Mouse (Mus musculus) liver, embryonic 15.5 days (tissue): Measurements from ENCODE around the gene Gm2163. TPM values are rescaled to one million over a fixed set of nuclear protein-coding genes. Genes with fewer than 3 reads are reported as not detected.
"Not testable (repeated sequence)": the region's sequence is repeated elsewhere in the genome, so short reads cannot be mapped to it uniquely, and the experiment has no call there.

Source experiments
- ATAC-seq: fragments of 200-750 bp; cut with Nextera tagmentation; 2 replicates; pipeline ENCODE4 v1.8.0; 2017; ENCODE audit warnings: moderate number of reproducible peaks, mild to moderate bottlenecking, moderate library complexity; ENCODE audit not compliant: insufficient read depth
- H3K27ac ChIP-seq: fragments of 300-500 bp; sonication (generic); replicated peaks from 2 replicates; pipeline ENCODE4 v1.5.1; 2015; ENCODE audit warnings: mild to moderate bottlenecking, inconsistent platforms
- H3K27me3 ChIP-seq: fragments of 300-500 bp; sonication (generic); 2 replicates; pipeline ENCODE4 v1.6.1; 2015; ENCODE audit warnings: mild to moderate bottlenecking, inconsistent platforms
- H3K36me3 ChIP-seq: fragments of 300-500 bp; sonication (generic); replicated peaks from 2 replicates; pipeline ENCODE4 v1.6.1; 2015; ENCODE audit warnings: moderate library complexity, mild to moderate bottlenecking, inconsistent platforms
- H3K4me1 ChIP-seq: fragments of 300-500 bp; sonication (generic); replicated peaks from 2 replicates; pipeline ENCODE4 v1.6.1; 2015; ENCODE audit warnings: inconsistent platforms
- H3K4me2 ChIP-seq: fragments of 300-500 bp; sonication (generic); 2 replicates; pipeline ENCODE4 v1.6.1; 2015; ENCODE audit warnings: moderate library complexity, mild to moderate bottlenecking, inconsistent platforms
- H3K4me3 ChIP-seq: fragments of 300-500 bp; sonication (generic); replicated peaks from 2 replicates; pipeline ENCODE4 v1.5.1; 2015; ENCODE audit warnings: mild to moderate bottlenecking, inconsistent platforms
- H3K9ac ChIP-seq: fragments of 300-500 bp; sonication (generic); 2 replicates; pipeline ENCODE4 v1.6.1; 2015; ENCODE audit warnings: moderate library complexity, mild to moderate bottlenecking, inconsistent platforms
- H3K9me3 ChIP-seq: fragments of 300-500 bp; sonication (generic); replicated peaks from 2 replicates; pipeline ENCODE4 v1.6.1; 2016; ENCODE audit warnings: inconsistent platforms
- whole genome bisulfite sequencing: fragments of 180-500 bp; shearing (Covaris S2); methylation state at CpG from one replicate; pipeline ENCODE4 v1.1.7; 2015; ENCODE audit warnings: mixed read lengths; ENCODE audit not compliant: insufficient replicate concordance; 5-methylcytosine and 5-hydroxymethylcytosine counted together
- polyA plus RNA-seq: library from polyadenylated mRNA; unstranded; fragments of >200 nt; fragmentation: Nextera tagmentation; extraction: Ambion mirVana; gene quantifications from 2 replicates; pipeline ENCODE4 v1.2.1, GENCODE M21; 2015

The Gm2163 gene
- 0.03 TPM in 1 of 2 replicates, not detected in the other for polyA plus RNA-seq

DNA sequence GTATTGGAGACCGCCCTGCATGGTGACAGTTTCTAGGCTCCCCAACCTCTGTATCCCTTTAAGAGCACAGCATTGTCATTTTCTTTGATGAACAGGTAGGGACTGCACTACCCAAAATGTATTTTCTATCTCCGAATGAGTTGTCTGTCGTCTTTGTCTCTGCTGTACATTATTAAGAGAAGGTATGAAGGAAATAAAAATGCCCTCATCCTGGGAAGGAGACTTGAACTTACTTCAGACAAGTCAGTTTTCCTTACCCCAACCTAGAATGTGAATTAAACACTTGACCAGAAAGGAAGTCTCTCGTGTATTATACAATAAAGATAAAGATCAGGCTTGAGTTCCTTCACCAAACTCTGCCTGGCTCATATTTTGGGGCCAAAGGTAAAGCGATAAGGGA lies at the start of gene Gm2163:
Gene Gm2163 (plus strand): TSS at position 301 of the 400 bp plus-strand sequence.
- not testable (repeated sequence) for H3K4me2 ChIP-seq, H3K27me3 ChIP-seq, H3K36me3 ChIP-seq, H3K9ac ChIP-seq, ATAC-seq, H3K9me3 ChIP-seq, H3K27ac ChIP-seq, H3K4me3 ChIP-seq, H3K4me1 ChIP-seq
- no CpG with 5 or more reads among the region's 5 CpGs for WGBS

DNA sequence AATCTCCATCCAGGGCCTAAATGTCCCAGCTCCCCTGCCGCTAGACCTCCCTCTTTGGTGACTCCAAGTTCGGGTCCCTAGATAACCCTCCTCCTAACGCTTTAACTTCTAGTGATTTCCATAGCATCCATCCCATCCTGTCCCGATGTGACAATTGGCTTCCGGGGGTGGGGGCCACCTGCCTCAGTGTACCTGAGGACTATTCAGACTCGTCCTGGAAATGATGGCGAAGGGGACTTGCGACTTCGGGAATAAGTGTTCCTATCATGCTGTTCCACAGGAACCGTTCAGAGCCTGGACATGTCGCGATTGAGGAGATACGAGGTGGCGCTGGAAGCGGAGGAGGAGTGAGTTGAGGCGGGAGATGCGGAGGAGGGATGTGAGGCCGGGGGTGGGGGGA lies 27.5 kb upstream of the Gm2163 start, which contains the start of gene Gm21586:
Gene Gm21586 (plus strand): TSS at position 301 of the 400 bp plus-strand sequence.
- not testable (repeated sequence) for H3K36me3 ChIP-seq, ATAC-seq
- WGBS = no CpG with 5 or more reads among the region's 18 CpGs

DNA sequence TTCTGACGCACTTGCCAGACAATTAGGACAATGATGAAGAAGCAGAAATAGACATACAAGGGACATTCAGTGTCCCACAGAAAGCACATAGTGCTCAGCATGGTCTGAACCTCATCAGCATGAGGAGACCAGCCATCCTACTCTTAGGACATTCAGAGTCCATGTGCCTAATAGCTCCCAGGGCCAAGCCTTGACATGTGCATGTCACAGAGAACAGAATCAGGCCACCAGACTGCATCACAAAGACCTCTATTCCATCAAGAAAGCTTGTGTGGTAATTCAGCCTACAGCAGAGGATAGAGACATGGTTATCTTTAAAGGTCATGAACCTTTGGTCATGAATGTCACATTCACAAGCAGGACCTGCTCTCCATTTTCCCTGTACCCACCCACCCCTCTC lies 61.5 kb downstream of the Gm2163 start, which contains the start of gene Fam205a2:
Gene Fam205a2 (minus strand): TSS at position 101 of the 400 bp plus-strand sequence.
- H3K36me3 ChIP-seq, H3K4me3 ChIP-seq, H3K27ac ChIP-seq, H3K4me1 ChIP-seq, H3K9me3 ChIP-seq, H3K4me2 ChIP-seq, ATAC-seq, H3K27me3 ChIP-seq, H3K9ac ChIP-seq: not testable (repeated sequence)
- WGBS = no CpG with 5 or more reads among the region's 1 CpGs

More for the DNA sequence above, 27.5 kb upstream of the Gm2163 start, which contains the start of gene Gm21586:
- not testable (repeated sequence) for H3K4me2 ChIP-seq, H3K27me3 ChIP-seq, H3K4me3 ChIP-seq, H3K4me1 ChIP-seq, H3K9me3 ChIP-seq, H3K9ac ChIP-seq, H3K27ac ChIP-seq

DNA sequence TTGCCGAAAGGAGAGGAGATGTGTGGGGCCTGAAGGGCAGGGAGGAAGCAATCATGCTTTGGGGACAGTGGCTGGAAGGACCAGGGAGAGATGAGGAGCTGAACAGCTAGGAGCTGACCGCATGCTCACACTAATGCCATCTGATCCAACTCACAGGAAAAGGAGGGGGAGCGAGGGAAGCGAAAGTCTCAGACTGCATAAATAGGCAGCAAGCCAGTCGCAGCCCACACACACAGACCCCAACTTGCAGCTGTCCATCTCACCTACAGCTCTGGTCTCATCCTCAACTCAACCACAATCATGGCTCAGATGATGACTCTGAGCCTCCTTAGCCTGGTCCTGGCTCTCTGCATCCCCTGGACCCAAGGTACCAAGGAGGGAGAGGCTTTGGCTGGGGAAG lies 145.3 kb downstream of the Gm2163 start, which contains the start of gene Gm10591:
Gene Gm10591 (plus strand): TSS at position 301 of the 400 bp plus-strand sequence.
- H3K4me1 ChIP-seq, ATAC-seq, H3K4me2 ChIP-seq, H3K9me3 ChIP-seq, H3K27ac ChIP-seq, H3K36me3 ChIP-seq, H3K4me3 ChIP-seq, H3K9ac ChIP-seq, H3K27me3 ChIP-seq: not testable (repeated sequence)
- no CpG with 5 or more reads among the region's 5 CpGs for WGBS

DNA sequence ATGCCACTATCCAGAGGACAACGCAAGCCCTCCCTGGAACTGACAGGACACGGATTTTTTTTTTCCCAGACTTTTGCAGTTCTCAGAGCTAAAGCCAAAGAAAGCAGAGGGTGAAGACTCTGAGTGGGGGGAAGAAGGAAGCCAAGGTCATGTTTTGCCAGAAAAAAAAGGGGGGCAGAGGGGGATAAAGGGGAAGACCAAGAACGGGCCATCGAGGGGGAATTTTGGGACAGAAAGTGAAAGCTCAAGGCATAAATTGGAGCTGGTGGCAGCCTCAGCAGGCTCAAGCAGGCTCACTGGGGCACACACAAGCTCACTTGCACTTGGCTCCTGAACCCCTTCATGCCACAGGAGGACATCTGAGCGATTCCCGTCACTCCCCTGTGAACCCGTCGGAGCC lies 162.9 kb downstream of the Gm2163 start, which contains the start of gene Gm2564:
Gene Gm2564 (plus strand): TSS at position 301 of the 400 bp plus-strand sequence.
- H3K4me3 ChIP-seq, H3K9ac ChIP-seq, H3K27me3 ChIP-seq, H3K4me2 ChIP-seq, ATAC-seq, H3K9me3 ChIP-seq, H3K36me3 ChIP-seq, H3K27ac ChIP-seq, H3K4me1 ChIP-seq: not testable (repeated sequence)
- WGBS = no CpG with 5 or more reads among the region's 8 CpGs

Other genes starting within 250 kb of the Gm2163 start
- not detected in 2 replicates for gene Gm10600, start 226.1 kb upstream of the Gm2163 start, polyA plus RNA-seq
- gene Ccl21b, start 211.0 kb upstream of the Gm2163 start, polyA plus RNA-seq = not detected in 2 replicates
- not detected in 2 replicates for gene Gm21953, start 172.5 kb upstream of the Gm2163 start, polyA plus RNA-seq
- not detected in 2 replicates for gene Fam205a3, start 148.4 kb upstream of the Gm2163 start, polyA plus RNA-seq
- gene Gm21586, start 27.4 kb upstream of the Gm2163 start, polyA plus RNA-seq = not detected in 2 replicates
- gene Fam205a2, start 61.4 kb downstream of the Gm2163 start, polyA plus RNA-seq = not detected in 2 replicates
- gene Gm10591, start 145.4 kb downstream of the Gm2163 start, polyA plus RNA-seq = not detected in 2 replicates
- gene Gm2564, start 163.0 kb downstream of the Gm2163 start, polyA plus RNA-seq = not detected in 2 replicates
- not detected in 2 replicates for gene Ccl27b, start 188.5 kb downstream of the Gm2163 start, polyA plus RNA-seq
- not detected in 2 replicates for gene Il11ra2, start 195.1 kb downstream of the Gm2163 start, polyA plus RNA-seq